Comparison of ENCODE assay signal across 8 mouse cellular contexts in genomic region chr1:75124346-75125321, GRCm38 (mm10). TPM values are rescaled to one million over a fixed set of nuclear protein-coding genes. Genes with fewer than 3 reads are reported as not detected.
A peak's percentile ranks its signal among the peaks of the same experiment; 100 is the strongest.
DNase-seq lines count a peak whose midpoint lies in the region; ATAC-seq lines count a peak whose summit lies in the region.

TSS of gene Nhej1 (minus strand) at chr1:75125200.

- under 1% methylated on average over 56 of the region's 56 CpGs for WGBS in hindbrain, embryonic 12.5 days

- H3K36me3 ChIP-seq in hindbrain, embryonic 12.5 days: no peaks in the 10 kb centered on the region

- H3K4me2 ChIP-seq in hindbrain, embryonic 12.5 days (replicated peaks): peak within 1 kb of the TSS; percentile 53

- H3K4me3 ChIP-seq in hindbrain, embryonic 12.5 days: peak within 1 kb of the TSS; percentile 59

- peak within 1 kb of the TSS; percentile 58 for H3K9ac ChIP-seq in hindbrain, embryonic 12.5 days

- peak within 1 kb of the TSS; percentile 95 for H3K27ac ChIP-seq in hindbrain, embryonic 12.5 days

- H3K9me3 ChIP-seq in hindbrain, embryonic 12.5 days (replicated peaks): no peaks in the 10 kb centered on the region

- peaks cover 9% of the 10 kb centered on the region for H3K4me1 ChIP-seq in hindbrain, embryonic 12.5 days

- DNase-seq in MN1 (ENCODE audit: low spot score): peak; percentile 97
- peak; percentile 96 for DNase-seq in cerebellum, adult 9-10 months
- peak; percentile 74 to 90 for DNase-seq in frontal cortex, adult 2 months (ENCODE audit: extremely low spot score in 1 of 2, low spot score in 1 of 2)
- DNase-seq in layer of hippocampus, postnatal 14 days (ENCODE audit: low spot score in 2 of 2): peak; percentile 93 to 94
- DNase-seq in lung, postnatal 14 days: peak; percentile 95
- peak; percentile 95 for DNase-seq in retina, adult 2 months (ENCODE audit: low read depth, low spot score)
- peak; percentile 94 to 98 for DNase-seq in thymus, postnatal 36 days

- ATAC-seq in hindbrain, embryonic 12.5 days (ENCODE audit: low FRiP score): peak; percentile 95

- H3K27me3 ChIP-seq in hindbrain, embryonic 12.5 days: peaks cover 4% of the 10 kb centered on the region; the same call in 1 of the 2 replicates

RNA-seq across cellular contexts. Expression of gene Nhej1, which starts in this region (rescaled TPM):
- 1.8 and 2.4 TPM in 2 replicates for polyA plus RNA-seq in frontal cortex, adult 2 months (2012; rRNA removed)
- 10.5 and 12.8 TPM in 2 replicates for polyA plus RNA-seq in hindbrain, embryonic 12.5 days (2016; fragmentation: Nextera tagmentation; extraction: Ambion mirVana)
- 1 to 10 TPM; 2.2 to 2.7 TPM for total RNA-seq in layer of hippocampus, postnatal 14 days (2021)

Comparison
In these comparisons a context has a peak if more than half of its experiments do, and no peak if none do; other contexts are left out.
1. Peak in every context shown above with its lines: DNase-seq, ATAC-seq, H3K4me3 ChIP-seq and H3K27ac ChIP-seq.